Mouse (Mus musculus) heart, adult 11 months (tissue): ENCODE data around the gene Cdc26.
A peak's percentile ranks its signal among the peaks of the same experiment; 100 is the strongest.

Experiments
- DNase-seq: peaks from one replicate; pipeline ENCODE4 v3.0.0; 2022

Gene Cdc26

GRCm38 (mm10) chr4:62408601-62409282, at the start of gene Cdc26, which contains the start of gene Prpf4:
Gene Cdc26, minus strand, starts transcription at chr4:62408642.
Gene Prpf4, plus strand, starts transcription at chr4:62408797.
- DNase-seq, result peak; percentile 100

DNA sequence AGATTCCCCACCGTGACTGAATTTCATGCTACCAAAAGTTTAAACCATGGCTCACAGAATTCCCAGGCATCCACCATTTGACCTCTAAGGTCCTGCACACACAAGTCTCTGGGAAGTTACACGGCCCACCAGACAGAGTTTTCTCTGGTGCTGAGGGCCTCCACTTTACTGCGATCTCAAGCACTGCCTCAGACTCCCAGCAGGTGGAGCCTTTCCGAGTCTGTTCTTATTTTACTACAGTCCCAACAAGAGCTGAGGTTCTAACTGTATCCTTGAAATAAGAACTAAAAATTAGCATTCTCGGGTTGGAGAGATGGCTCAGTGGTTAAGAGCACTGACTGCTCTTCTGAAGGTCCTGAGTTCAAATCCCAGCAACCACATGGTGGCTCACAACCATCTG, 46.6 kb upstream of the Cdc26 start:
- DNase-seq, result no peak

DNA sequence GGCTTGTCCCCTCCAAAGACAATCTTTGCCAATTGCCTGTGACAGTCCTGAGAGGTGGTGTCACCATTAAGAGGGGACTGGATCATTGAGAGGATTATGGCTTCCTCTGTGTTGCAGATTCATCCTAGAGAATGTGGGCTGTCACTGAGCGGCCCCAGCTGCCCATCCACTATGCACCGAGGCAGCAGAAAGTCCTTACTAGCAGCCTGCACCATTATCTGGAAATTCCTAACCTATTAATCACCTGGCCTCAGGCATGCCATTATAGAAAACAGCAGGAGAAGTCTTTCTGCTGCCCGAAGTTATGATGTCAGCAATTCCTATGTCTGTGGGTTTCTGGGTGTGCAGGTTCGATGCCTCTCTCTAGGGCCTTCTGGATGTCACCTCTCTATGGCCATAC, 32.5 kb upstream of the Cdc26 start:
- no peak for DNase-seq

DNA sequence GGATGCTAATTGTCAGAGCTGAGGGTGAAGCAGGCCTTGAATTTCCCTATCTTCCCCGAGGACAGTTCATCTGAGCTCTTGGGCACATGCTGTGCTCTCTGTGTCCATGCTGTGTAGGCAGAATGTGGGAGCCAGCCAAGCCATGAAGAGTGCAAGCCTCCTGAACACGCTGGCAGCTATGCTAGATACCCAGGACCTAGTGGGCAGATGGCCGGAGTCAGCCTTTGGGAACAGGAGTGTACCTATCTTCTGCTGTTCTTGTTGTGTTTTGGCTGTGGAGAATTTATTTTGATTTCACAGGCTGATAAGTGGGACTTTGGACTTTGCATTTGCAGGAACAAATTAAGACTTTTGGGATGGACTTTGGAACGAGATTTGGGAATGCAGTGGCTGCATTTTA, 32.1 kb upstream of the Cdc26 start:
- DNase-seq, result no peak

DNA sequence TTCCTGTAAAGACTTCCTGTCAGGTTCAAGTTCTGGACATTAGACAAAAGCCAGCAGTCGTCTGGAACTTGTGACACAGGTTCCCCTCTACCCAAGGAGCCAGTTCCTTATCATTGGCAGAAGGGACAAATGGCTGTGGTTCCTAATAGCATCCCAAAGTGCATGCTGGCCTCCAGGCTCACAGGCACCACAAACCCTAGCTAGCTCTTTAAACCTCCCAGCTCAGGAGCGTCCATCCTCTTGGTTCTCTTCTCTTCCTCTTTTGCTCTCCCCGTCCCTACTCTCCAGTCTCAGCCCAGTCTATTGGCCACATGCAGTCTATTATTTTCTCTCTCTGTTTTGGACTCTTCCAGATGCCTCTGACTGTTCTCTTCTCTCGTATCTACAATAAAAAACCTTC, 31.4 kb upstream of the Cdc26 start:
- no peak for DNase-seq

DNA sequence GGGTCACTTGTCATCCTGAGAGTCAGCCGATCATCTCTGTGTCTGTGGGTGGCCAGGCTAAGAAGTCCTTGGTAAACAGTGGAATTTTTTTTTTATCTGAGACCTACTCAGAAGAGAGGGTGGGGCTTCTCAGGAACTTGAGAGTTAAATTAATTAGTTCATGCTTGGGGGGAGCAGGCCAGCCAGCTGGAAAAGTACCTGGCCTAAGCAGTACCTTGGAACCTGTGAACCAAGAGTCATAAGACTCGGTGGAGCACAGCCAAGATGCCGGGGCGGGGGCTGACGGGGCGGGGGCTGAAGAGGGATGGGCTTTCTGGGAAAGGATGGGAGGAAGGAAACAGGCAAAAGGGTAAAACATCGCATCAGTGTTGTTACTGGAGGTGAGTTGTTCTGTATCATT, 29.4 kb upstream of the Cdc26 start:
- no peak for DNase-seq

DNA sequence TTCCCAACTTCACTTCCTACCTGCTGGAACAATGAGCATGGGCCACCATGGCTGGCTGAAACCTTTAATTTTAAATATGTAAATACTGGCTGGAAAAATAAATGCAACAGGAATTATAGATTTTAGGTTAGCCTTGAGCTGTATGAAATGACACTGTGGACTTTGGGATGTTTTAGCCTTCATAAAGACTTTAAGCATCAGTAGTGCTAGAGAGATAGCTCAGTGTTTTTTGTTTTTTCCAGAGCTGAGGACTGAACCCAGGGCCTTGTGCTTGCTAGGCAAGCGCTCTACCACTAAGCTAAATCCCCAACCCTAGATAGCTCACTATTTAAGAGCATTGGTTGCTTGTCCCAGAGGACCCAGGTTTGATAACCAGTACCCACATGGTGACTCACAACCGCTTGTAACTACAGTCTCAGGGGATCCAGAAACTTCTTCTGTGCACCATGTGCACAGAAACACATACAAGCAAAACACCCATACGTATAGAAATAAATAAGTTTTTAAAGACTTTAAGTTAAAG, 28.9 kb upstream of the Cdc26 start:
- no peak for DNase-seq

DNA sequence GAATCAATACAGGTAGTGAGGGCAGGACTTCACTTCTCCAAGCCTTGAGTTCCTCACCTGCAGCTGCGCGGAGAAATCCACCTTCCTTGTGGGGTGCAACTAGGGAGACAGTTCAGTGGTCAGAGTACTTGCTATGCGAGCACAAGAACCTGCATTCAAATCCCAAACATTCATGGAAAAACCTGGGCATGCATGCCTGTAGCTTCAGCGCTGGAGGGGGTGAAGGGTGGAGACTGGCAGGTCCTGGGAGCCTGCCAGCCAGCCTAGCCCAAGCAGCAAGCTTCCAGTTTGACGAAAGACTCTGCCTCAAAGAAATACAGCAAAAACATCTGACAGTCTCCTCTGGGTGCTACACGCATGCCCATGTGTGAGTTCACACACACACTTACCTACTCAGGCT, 26.6 kb upstream of the Cdc26 start, which contains the start of gene Rnf183:
Rnf183 (minus strand) TSS at position 172 of the 400 bp plus-strand sequence.
- no peak for DNase-seq

- no peak for DNase-seq
Observed at GRCm38 (mm10) chr4:62433939-62434870, 25.8 kb upstream of the Cdc26 start.

DNA sequence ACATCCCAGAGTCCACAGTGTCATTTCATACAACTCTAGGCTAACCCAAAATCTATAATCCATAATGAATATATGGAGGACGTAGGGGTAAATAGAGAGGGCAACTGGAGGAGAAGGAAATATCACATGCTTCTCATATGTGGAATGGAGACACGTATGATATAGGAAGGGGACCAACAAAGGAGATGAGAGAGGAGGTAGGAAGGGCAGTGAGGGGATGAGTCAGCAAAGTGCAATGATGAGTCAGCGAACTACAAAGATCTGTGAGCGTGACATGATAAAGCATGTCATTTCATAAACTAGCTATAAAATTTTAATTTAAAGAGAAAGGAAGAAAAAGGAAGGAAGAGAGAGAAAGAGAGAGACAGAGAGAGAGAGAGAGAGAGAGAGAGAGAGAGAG, 23.1 kb upstream of the Cdc26 start:
- no peak for DNase-seq

DNA sequence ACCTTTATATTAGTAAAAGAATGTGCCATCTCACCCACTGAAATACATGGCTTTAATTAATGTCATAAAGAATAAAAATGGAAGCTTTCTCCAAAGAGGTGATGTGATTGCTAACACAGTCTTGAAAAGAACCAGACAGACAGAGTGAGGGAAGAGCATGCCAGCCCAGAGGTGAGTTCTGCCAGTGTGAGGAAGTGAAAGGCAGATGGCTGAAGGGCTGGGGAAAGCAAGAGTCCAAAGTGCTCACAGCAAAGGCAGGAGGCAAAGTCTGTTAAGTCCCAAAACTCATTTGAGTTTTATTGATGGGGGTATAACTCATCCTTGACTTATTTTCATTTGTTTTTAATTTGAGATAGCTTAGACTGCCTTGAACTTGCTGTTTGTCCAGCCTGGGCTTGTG, 22.2 kb upstream of the Cdc26 start:
- no peak for DNase-seq

GRCm38 (mm10) chr4:62429616-62430015, 21.2 kb upstream of the Cdc26 start:
- no peak for DNase-seq

- no peak for DNase-seq
Observed at GRCm38 (mm10) chr4:62427978-62428758, 19.7 kb upstream of the Cdc26 start.

GRCm38 (mm10) chr4:62425891-62426290, 17.4 kb upstream of the Cdc26 start:
- no peak for DNase-seq

- no peak for DNase-seq
Observed at GRCm38 (mm10) chr4:62419091-62419490, 10.6 kb upstream of the Cdc26 start.

GRCm38 (mm10) chr4:62418448-62418847, 10.0 kb upstream of the Cdc26 start:
- no peak for DNase-seq

GRCm38 (mm10) chr4:62411606-62412005, 3.2 kb upstream of the Cdc26 start:
- DNase-seq, result no peak

DNA sequence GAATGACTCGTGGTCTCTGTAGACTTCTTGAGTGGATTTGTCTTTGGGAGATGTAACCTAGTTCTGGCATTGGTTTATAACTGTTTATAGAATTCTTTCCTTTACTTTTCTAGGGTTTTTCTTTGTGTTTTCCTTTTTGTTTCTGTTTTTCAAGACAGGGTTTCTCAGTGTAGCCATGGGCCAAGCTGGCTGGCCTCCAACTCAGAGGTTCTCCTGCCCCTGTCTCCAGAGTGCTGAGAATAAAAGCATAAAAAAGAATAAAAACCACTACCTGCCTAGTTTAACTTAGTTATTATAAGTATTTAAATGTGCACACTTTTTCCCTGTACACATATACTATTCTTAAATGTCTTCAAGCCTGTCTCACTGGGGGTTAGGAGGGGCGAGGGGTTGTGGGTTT, 1.9 kb upstream of the Cdc26 start:
- peak; percentile 62 for DNase-seq

- no peak for DNase-seq
Observed at GRCm38 (mm10) chr4:62409615-62410014, 1.2 kb upstream of the Cdc26 start.

DNA sequence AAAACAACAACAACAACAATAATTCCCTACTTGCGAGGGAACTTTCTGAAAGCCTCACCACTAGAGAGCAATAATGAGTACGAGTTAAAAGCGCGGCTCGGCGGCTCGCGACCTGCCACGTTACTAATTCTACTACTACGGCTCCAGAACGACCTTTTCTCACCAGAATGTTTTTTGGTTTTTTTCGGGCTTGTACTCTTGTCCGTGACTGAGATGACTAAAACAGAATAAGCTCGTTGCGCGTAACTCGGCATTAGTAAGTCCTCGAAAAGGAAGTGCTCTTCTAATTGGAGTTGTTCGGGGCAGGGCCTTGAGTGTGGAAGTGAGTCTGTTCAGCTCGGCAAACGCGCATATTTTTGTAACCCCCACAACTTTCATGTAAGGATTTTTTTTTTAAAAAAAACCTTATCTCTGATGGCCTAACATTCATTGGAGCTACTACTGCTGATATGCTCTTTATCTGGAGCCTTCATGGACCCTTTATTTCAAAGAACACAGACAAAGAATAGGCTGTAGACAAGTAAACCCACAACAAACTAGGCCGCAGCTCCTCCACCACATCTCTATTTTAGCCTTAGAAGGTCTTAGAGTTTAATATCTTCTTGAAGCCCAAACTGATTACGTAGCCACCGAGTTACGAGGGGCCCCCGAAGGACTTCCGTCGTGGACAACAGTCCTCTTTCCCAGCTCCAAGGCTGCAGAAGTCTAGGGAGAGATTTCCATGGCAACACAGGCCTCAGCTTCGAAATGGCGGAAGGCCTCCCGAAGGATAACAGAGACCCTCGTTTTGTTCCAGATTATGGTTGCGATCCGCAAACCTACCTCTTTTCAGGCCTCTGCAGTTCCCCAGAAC, 486 bp downstream of the Cdc26 start:
- peak; percentile 94 for DNase-seq

- peak; percentile 91 for DNase-seq
Observed at GRCm38 (mm10) chr4:62406133-62406532, 2.3 kb downstream of the Cdc26 start.

- DNase-seq, result peak; percentile 88
Observed at GRCm38 (mm10) chr4:62398956-62399355, 9.5 kb downstream of the Cdc26 start.
